Mouse (Mus musculus) thymus, postnatal 25 days (tissue): ENCODE data around the gene Rbfox2.

Experiments used
- DNase-seq: peaks from one replicate; pipeline ENCODE4 v3.0.0; 2022

Gene Rbfox2

DNA sequence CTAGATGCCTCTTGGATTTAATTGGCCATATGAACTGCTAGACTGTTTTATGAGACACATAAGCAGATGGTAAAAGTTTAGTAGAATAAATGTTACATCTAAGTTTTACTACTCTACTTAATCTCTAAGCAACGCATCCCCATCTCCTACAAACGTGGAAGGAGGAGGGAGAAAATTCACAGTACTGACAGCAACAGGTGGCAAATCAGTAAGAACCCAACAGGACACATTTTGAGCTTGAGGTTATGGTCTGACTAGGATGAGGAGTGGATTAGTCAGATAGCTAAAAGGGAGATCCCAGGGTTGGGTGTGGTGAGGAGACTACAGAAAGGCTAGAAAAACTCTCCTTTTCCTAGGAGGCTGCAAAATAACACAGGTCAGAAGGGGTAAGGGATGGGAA is 179.1 kb downstream of the Rbfox2 start:
- DNase-seq: no peak

DNA sequence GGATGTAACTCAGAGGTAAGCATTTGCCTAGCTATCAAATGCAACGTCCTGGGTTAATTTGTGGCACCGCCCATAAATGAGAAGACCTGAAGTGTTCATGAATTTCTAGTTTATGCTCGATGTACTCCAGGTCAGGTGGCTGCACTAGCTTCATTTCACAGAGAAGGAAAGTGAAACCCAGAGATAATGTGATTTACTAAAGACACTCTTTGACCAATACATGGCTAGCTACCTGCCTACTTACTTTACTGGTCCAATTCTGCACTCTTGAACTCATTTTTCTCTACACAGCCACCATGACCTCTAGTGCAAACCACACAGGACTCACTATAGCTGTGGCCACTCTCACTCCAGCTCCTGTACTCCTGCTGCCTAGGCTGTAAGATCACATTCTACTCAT is 180.1 kb downstream of the Rbfox2 start:
- DNase-seq: no peak

DNA sequence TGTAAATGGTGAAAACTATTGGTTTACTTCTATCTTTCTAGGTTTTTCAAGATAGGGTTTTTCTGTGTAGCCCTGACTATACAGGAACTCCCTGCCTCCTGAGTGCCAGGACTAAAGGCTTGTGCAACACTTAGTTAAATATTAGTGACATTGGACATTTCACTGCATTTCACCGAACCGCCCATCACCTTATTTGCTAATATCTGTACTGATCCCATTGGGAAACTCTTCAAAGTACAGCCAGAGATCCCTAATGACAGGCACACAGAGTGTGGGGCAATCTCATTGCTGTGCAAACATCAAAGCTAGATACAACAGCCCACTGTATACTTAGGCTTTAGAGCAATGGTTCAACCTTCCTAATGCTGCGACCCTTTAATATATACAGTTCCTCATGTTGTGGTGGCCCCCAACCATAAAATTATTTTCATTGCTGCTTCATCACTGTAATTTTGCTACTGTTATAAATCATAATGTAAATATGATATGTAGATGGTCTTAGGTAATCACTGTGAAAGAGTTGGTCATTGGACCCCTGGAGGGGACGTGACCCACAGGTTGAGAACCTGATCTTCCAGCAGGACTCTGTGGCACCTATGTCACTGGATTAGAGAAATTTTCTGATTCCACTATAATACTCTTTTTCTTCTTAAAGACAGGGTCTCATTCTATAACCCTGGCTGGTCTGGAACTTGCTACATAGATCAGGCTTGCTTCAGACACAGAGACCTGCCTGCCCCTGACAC is 182.3 kb downstream of the Rbfox2 start:
- DNase-seq: no peak

DNA sequence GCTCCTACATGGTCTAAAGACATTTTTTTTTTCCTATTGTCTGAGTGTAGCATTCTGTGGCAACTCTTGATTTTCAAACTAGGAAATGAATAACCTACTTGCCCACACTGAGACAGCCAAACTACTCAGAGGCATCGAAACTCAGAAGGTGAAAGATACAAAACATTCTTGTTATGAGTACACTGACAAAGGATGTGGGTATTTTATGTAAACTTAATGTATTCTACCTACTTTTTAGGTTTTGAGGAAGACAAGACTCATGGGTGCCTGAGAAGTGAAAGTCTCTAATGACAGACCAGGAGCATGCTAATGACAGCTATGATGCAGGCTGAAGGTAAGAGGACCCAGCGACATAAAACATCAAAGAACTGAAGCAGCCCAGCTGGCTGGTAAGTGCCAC is 184.0 kb downstream of the Rbfox2 start:
- DNase-seq: no peak

- DNase-seq: no peak
Measured at GRCm38 (mm10) chr15:77122208-77122607, 184.6 kb downstream of the Rbfox2 start.

DNA sequence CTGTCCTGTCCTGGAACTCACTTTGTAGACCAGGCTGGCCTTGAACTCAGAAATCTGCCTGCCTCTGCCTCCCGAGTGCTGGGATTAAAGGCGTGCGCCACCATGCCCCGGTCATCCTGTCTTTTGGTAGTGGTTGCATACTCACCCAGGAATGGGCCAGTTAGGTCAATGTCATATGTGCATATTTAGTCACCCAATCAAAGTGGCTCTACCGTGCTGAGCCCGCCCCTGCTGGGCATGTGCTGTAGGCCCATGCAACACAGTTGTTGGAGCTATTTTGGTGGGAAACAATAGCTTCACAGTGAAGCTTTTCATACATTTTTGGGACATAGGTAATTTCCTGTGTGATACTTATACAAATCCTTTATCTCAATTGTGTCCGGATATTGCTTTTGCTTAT is 187.1 kb downstream of the Rbfox2 start:
- no peak for DNase-seq

GRCm38 (mm10) chr15:77117209-77117608 is 189.6 kb downstream of the Rbfox2 start:
- no peak for DNase-seq

- no peak for DNase-seq
Measured at GRCm38 (mm10) chr15:77116139-77116722, 190.6 kb downstream of the Rbfox2 start.

- DNase-seq: no peak
Measured at GRCm38 (mm10) chr15:77115456-77115855, 191.3 kb downstream of the Rbfox2 start.

DNA sequence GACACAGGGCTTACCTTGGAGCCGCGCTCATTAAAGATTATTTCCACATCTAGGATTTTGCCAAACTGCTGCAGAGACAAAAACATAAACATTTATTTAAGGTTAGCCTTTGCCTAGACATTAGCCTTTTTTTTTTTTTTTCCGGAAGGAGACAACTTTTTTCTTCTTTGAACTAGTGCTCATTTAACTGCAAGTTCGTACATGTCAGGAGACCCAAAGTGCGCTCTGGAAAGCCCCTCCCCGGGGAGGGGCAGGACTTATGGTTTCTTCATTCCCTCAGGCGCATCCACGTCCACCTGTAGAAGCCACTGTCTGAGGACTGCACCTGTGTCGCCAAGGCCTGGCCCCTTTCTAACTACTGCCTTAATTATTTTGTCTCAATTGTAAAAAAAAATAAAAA is 193.2 kb downstream of the Rbfox2 start:
- no peak for DNase-seq

- no peak for DNase-seq
Measured at GRCm38 (mm10) chr15:77112378-77112777, 194.4 kb downstream of the Rbfox2 start.

- no peak for DNase-seq
Measured at GRCm38 (mm10) chr15:77111924-77112323, 194.9 kb downstream of the Rbfox2 start.

GRCm38 (mm10) chr15:77110452-77110851 is 196.4 kb downstream of the Rbfox2 start:
- no peak for DNase-seq

GRCm38 (mm10) chr15:77107169-77107908 is 199.5 kb downstream of the Rbfox2 start:
- DNase-seq: no peak

- DNase-seq: no peak
Measured at GRCm38 (mm10) chr15:77105273-77105672, 201.5 kb downstream of the Rbfox2 start.

- DNase-seq: no peak
Measured at GRCm38 (mm10) chr15:77104349-77105158, 202.2 kb downstream of the Rbfox2 start.

- DNase-seq: no peak
Measured at GRCm38 (mm10) chr15:77102685-77103084, 204.1 kb downstream of the Rbfox2 start.

- DNase-seq: no peak
Measured at GRCm38 (mm10) chr15:77099756-77100155, 207.0 kb downstream of the Rbfox2 start.

- DNase-seq: no peak
Measured at GRCm38 (mm10) chr15:77097358-77097757, 209.4 kb downstream of the Rbfox2 start.

DNA sequence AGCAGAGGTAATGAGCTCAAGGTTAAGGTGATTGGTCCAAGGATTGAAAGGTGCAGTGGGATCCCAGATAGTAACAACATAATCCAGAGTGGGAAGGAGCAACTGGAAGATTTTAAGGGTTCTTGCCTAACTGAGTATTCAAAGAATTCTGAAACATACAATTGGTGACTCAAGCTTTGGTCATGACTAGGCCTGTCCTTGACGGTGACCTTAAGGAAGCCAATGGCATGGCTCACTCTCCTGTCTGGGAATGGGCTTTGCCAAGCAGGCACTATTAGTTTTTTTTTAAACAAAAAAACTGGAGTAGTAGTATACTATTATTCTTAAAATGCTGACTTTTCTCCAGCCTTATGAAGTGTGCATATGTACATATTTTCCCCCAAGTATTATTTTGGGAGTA is 211.6 kb downstream of the Rbfox2 start:
- no peak for DNase-seq

GRCm38 (mm10) chr15:77094431-77094830 is 212.4 kb downstream of the Rbfox2 start:
- DNase-seq: no peak

DNA sequence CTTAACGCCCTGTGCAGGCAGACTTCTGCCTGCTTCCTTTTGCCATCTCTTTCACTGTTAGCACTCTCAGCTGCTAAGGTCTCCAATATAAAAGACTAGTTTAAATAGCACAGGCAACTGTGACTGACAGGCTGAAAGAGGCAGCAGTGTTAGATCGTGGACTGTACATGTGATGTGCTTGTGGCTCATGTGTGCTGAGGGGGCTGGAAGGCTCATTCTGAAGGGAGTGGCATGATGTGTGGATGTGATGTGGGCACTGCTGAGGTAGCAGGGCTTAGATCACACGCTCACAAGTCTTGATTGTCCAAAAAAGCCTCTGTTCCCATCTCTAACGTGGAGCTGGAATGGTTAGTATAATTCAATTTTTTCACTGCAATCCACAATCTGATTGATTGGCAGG is 215.4 kb downstream of the Rbfox2 start:
- DNase-seq: no peak

GRCm38 (mm10) chr15:77090531-77090930 is 216.3 kb downstream of the Rbfox2 start:
- no peak for DNase-seq
